Mouse (Mus musculus): ENCODE data around the gene Fancd2.

DNA sequence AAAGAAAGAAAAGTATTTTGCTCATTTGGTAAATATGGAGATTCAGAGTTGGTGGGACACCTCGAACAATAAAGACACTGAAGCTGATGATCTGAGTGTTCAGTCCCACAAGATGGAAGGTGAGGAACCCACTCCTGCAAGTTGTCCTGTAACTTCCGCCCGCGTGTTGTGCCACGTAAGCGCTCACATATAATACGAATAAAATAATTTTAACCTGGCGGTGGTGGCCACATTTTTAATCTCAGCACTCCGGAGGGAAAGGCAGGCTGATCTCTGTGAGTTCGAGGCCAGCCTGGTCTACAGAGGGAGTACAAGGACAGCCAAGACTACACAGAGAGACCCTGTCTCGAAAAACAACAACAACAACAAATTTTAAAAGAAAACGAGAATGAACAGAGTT is 72.5 kb downstream of the Fancd2 start:
- TF ChIP-seq CTCF (IDR thresholded peaks at IDR 0.05; ENCODE audit: borderline replicate concordance, control insufficient read depth, extremely low read depth, insufficient read depth, low read length, poor library complexity), result no peak
- no peak for TF ChIP-seq POLR2A (IDR thresholded peaks at IDR 0.05; ENCODE audit: control insufficient read depth, extremely low read depth, insufficient read depth, low read length, poor library complexity)

Measured in thymus, adult 2 months (tissue).